Mouse (Mus musculus) cerebellum, adult 18-20 months (tissue): ENCODE data around the gene Rarg.
A peak's percentile ranks its signal among the peaks of the same experiment; 100 is the strongest.

Source experiments
- DNase-seq, 2 experiments: peaks; one replicate each; pipeline ENCODE4 v3.0.0; 2021

Rarg gene

GRCm38 (mm10) chr15:102256431-102257201, 701 bp downstream of the Rarg start:
- no peak for DNase-seq

- no peak for DNase-seq
Measured at GRCm38 (mm10) chr15:102255547-102256255, 1.6 kb downstream of the Rarg start.

- DNase-seq = no peak
Measured at GRCm38 (mm10) chr15:102250521-102250920, 6.8 kb downstream of the Rarg start.

- no peak for DNase-seq
Measured at GRCm38 (mm10) chr15:102249967-102250366, 7.3 kb downstream of the Rarg start.

GRCm38 (mm10) chr15:102249251-102249691, 8.0 kb downstream of the Rarg start:
- no peak for DNase-seq

- no peak for DNase-seq
Measured at GRCm38 (mm10) chr15:102248812-102249191, 8.5 kb downstream of the Rarg start.

- DNase-seq = no peak
Measured at GRCm38 (mm10) chr15:102248131-102248811, 9.0 kb downstream of the Rarg start.

- DNase-seq = peak; percentile 50 to 51
Measured at GRCm38 (mm10) chr15:102247252-102248130, 9.8 kb downstream of the Rarg start.

- DNase-seq = peak; percentile 91 to 94
Measured at GRCm38 (mm10) chr15:102246866-102247251, 10.5 kb downstream of the Rarg start.

GRCm38 (mm10) chr15:102245891-102246741, 11.2 kb downstream of the Rarg start:
- DNase-seq = peak; percentile 70 to 78

GRCm38 (mm10) chr15:102245461-102245881, 11.8 kb downstream of the Rarg start:
- DNase-seq = no peak

- DNase-seq = no peak
Measured at GRCm38 (mm10) chr15:102244306-102245191, 12.8 kb downstream of the Rarg start.

- DNase-seq = no peak
Measured at GRCm38 (mm10) chr15:102243229-102244190, 13.8 kb downstream of the Rarg start.

- DNase-seq = no peak
Measured at GRCm38 (mm10) chr15:102242404-102243228, 14.7 kb downstream of the Rarg start.

GRCm38 (mm10) chr15:102240607-102241006, 16.7 kb downstream of the Rarg start:
- no peak for DNase-seq

GRCm38 (mm10) chr15:102239851-102240250, 17.5 kb downstream of the Rarg start:
- DNase-seq = no peak

GRCm38 (mm10) chr15:102239260-102239590, 18.1 kb downstream of the Rarg start:
- DNase-seq = peak; percentile 74 to 84

GRCm38 (mm10) chr15:102238543-102239259, 18.6 kb downstream of the Rarg start:
- no peak for DNase-seq
